Mouse (Mus musculus) G1E (cell line): ENCODE results near the gene Pard3. TPM values are rescaled to one million over a fixed set of nuclear protein-coding genes. Genes with fewer than 3 reads are reported as not detected.

Experiments
- ATAC-seq: 2 replicates; pipeline ENCODE4 v1.8.0; 2016; ENCODE audit warnings: mild to moderate bottlenecking; ENCODE audit not compliant: insufficient number of reproducible peaks, poor library complexity, low FRiP score, severe bottlenecking; ENCODE audit errors: extremely low read depth
- DNase-seq: peaks from one replicate; pipeline ENCODE4 v3.0.0; 2012; ENCODE audit warnings: low spot score
- H3K27me3 ChIP-seq: 2 replicates; pipeline ENCODE4 v1.6.1; 2012; ENCODE audit warnings: mild to moderate bottlenecking, low read length, inconsistent platforms; ENCODE audit not compliant: insufficient read depth
- H3K36me3 ChIP-seq: replicated peaks from 2 replicates; pipeline ENCODE3; 2012; ENCODE audit warnings: mild to moderate bottlenecking, inconsistent platforms
- H3K4me1 ChIP-seq: 2 replicates; pipeline ENCODE4 v1.6.1; 2012; ENCODE audit warnings: low read depth, low read length, inconsistent platforms, mixed read lengths; ENCODE audit not compliant: insufficient read depth
- H3K4me3 ChIP-seq: 2 replicates; pipeline ENCODE4 v1.5.1; 2012; ENCODE audit warnings: low read depth, mild to moderate bottlenecking, inconsistent platforms, low read length, moderate library complexity, mixed read lengths
- H3K9me3 ChIP-seq: replicated peaks from 2 replicates; pipeline ENCODE4 v1.6.1; 2012; ENCODE audit warnings: inconsistent platforms
- CTCF ChIP-seq: IDR thresholded peaks from 2 replicates; pipeline ENCODE4 v1.5.1; 2012; ENCODE audit warnings: low read depth, low read length, inconsistent platforms, mixed read lengths
- GATA1 ChIP-seq: IDR thresholded peaks from 2 replicates; pipeline ENCODE4 v1.6.1; 2012; ENCODE audit warnings: borderline replicate concordance, low read length, inconsistent platforms, mixed read lengths
- GATA2 ChIP-seq: IDR thresholded peaks from 2 replicates; pipeline ENCODE4 v1.6.1; 2012; ENCODE audit warnings: low read depth, low read length, inconsistent platforms, borderline replicate concordance
- POLR2AphosphoS5 ChIP-seq: IDR thresholded peaks from 2 replicates; pipeline ENCODE4 v1.6.1; 2012; ENCODE audit warnings: low read depth, low read length, inconsistent platforms; ENCODE audit not compliant: insufficient replicate concordance
- TAL1 ChIP-seq: conservative IDR thresholded peaks from 2 replicates; pipeline ENCODE4 v1.6.1; 2012; ENCODE audit warnings: low read depth, low read length, inconsistent platforms, mixed read lengths
- polyA plus RNA-seq: library from polyadenylated mRNA; stranded (reverse); fragments of >175 nt; gene quantifications from 2 replicates; pipeline ENCODE4 v1.2.3, GENCODE M21; 2012
- total RNA-seq, 2 experiments: library from RNA; stranded (forward) in 1 of 2; stranded (reverse) in 1 of 2; fragments of 200-1000 nt in 1 of 2; fragments of >200 nt in 1 of 2; fragmentation: Nextera tagmentation in 1 of 2; gene quantifications; 2 replicates each; pipeline ENCODE4 v1.2.3; 2014 to 2017

Gene Pard3
- total and polyA plus RNA-seq, 3 experiments: 0.55 TPM; not detected in 2

DNA sequence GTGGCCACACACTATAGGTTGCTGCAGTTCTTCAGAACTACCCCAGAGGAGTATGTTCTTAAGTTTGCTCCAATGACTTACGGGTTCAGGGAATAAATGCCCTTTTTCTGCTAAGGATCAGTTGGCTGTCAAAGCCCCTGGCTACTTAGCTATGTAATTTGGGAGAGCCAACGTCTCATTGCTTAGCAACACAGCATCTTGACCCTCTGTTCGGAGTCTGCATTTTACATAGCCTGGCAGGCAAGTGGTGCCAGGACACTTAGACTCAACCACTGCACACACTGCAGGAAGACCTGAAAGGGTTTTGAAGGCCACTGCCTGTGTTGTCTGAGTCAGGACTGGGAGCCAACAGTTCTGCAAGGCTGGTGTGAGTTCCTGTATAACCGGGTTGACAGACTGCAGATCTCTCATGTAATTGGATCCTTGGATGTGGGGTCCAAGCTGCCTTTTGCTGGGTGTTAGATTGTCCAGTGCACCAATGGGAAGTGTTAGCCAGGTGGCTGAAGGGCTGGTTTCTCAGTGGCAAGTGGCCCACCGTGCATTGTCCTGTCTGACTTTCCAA lies 15.6 kb downstream of the Pard3 start:
- DNase-seq (no peak), ATAC-seq (no peak)
- peaks cover 28% of the 10 kb centered on the region for H3K9me3 ChIP-seq
- TF ChIP-seq GATA1 (no peak), TAL1 (no peak), GATA2 (no peak), POLR2AphosphoS5 (no peak), CTCF (no peak)
- H3K4me3 ChIP-seq: no peak overlapping the region
- H3K4me1 ChIP-seq: no peaks in the 10 kb centered on the region
- H3K36me3 ChIP-seq: no peaks in the 10 kb centered on the region
- no peaks in the 10 kb centered on the region for H3K27me3 ChIP-seq

DNA sequence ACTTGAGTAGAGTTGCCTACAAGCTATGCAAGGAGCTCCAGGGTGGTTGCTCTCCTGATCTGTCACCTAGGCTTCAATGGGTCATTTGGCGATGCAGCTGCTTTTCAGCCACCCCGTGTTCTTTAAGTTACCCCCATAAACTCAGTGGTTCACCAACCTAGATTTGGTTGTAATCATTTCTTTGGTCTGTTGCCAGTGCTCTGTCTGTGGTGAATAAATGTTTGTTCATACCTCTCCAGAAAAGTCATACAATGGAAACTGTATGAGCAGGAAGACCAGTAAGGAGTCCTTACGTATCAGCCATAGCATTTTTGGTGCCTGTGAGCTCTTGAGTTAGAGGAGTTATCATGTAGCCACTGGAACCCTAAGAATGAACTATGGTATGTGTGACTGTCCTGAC lies 17.6 kb downstream of the Pard3 start:
- Histone ChIP-seq H3K9me3 (peaks cover 30% of the 10 kb centered on the region), H3K4me3 (no peak overlapping the region), H3K36me3 (no peaks in the 10 kb centered on the region), H3K4me1 (no peaks in the 10 kb centered on the region), H3K27me3 (no peaks in the 10 kb centered on the region)
- ATAC-seq: no peak
- no peak for TF ChIP-seq POLR2AphosphoS5
- no peak for TF ChIP-seq TAL1
- TF ChIP-seq CTCF: no peak
- TF ChIP-seq GATA2: no peak
- no peak for TF ChIP-seq GATA1
- no peak for DNase-seq

DNA sequence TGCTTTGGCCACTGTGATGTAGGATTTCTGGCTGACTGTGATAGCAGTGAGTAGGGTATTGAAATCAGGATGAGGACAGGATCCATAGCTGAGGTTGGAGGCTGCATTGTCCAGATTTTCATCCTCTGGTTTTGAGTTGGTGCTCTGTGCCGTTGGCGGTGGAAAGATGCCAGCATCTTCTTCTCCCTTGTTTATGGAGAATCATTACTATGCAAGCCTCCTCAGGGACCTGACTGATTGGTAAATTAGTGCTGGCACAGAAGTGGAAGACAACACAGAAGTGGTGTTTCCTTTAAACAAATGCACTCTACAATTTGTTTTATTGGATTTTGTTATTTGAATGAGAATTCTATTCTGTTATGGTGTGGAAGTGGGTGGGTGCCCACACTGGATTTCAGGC lies 18.8 kb downstream of the Pard3 start:
- no peak for TF ChIP-seq GATA1
- TF ChIP-seq TAL1: no peak
- TF ChIP-seq POLR2AphosphoS5: no peak
- TF ChIP-seq GATA2: no peak
- TF ChIP-seq CTCF: no peak
- Histone ChIP-seq H3K4me1 (no peaks in the 10 kb centered on the region), H3K4me3 (no peak overlapping the region), H3K27me3 (no peaks in the 10 kb centered on the region), H3K9me3 (peaks cover 38% of the 10 kb centered on the region), H3K36me3 (no peaks in the 10 kb centered on the region)
- ATAC-seq (no peak), DNase-seq (no peak)

DNA sequence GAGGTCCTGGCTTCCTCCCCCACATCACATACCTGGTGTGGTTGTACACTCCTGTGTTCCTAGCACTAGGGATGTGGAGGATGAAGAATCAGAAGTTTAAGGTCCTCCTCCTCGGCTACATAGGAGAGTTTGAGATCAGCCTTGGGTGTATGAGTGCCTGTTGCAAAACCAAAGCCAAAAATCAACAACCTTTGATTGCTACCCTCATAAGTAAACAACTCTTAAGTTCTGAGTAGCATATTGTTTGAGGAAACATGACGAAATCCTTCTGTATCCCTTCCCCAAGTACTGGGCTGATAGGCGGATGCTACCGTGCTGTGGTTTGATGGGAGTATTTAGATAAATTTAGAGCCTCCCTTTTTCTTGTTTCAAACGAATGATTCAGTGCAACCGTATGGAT lies 20.9 kb downstream of the Pard3 start:
- no peak for TF ChIP-seq GATA2
- no peak for TF ChIP-seq TAL1
- TF ChIP-seq CTCF: no peak
- no peak for TF ChIP-seq GATA1
- TF ChIP-seq POLR2AphosphoS5: no peak
- Histone ChIP-seq H3K36me3 (no peaks in the 10 kb centered on the region), H3K9me3 (peaks cover 38% of the 10 kb centered on the region), H3K4me3 (no peak overlapping the region), H3K4me1 (no peaks in the 10 kb centered on the region), H3K27me3 (no peaks in the 10 kb centered on the region)
- ATAC-seq: no peak
- no peak for DNase-seq

DNA sequence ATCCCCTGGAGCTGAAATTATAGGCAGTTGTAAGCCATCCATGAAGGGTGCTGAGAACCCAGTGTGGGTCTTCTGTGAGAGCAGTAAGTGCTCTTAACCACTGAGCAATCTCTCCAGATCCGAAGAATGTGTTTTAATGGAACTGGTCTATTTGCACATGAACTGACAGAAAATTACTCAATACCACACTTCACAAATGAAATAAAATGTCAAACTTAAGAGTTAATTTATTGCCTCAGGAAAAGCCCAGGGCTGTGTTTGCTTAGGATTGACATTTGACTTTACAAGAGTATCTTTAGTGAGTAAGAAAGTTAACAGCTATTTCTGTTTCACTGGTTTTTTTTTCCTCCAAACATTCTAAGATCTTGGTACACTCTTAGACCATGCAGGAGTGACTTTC lies 23.7 kb downstream of the Pard3 start:
- Histone ChIP-seq H3K36me3 (no peaks in the 10 kb centered on the region), H3K4me3 (no peak overlapping the region), H3K27me3 (no peaks in the 10 kb centered on the region), H3K9me3 (peaks cover 24% of the 10 kb centered on the region), H3K4me1 (no peaks in the 10 kb centered on the region)
- ATAC-seq: no peak
- no peak for TF ChIP-seq GATA2
- TF ChIP-seq POLR2AphosphoS5: no peak
- no peak for TF ChIP-seq CTCF
- no peak for TF ChIP-seq TAL1
- no peak for TF ChIP-seq GATA1
- no peak for DNase-seq

DNA sequence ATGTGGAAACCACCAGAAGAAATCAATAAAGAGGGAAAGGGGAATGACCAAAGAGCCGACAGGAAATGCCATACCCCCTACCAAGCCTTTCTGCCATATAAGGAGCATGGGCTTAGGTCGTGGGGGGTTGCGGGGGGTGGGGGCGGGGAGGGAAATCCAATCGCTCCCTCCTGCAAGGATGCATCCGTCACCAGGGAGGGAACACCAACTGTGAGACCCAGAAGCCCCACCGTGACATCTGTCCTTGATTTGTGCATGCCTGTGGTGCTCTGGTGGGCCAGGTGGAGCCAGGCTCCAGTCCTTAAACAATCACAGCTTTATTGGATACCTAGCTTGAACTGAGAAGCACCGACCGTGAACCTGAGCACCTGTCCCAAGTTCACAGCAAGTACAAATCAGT lies 24.7 kb downstream of the Pard3 start:
- Histone ChIP-seq H3K4me3 (no peak overlapping the region), H3K4me1 (no peaks in the 10 kb centered on the region), H3K27me3 (no peaks in the 10 kb centered on the region), H3K9me3 (peaks cover 27% of the 10 kb centered on the region), H3K36me3 (no peaks in the 10 kb centered on the region)
- DNase-seq (no peak), ATAC-seq (no peak)
- TF ChIP-seq GATA1 (no peak), TAL1 (no peak), CTCF (no peak), GATA2 (no peak), POLR2AphosphoS5 (no peak)

DNA sequence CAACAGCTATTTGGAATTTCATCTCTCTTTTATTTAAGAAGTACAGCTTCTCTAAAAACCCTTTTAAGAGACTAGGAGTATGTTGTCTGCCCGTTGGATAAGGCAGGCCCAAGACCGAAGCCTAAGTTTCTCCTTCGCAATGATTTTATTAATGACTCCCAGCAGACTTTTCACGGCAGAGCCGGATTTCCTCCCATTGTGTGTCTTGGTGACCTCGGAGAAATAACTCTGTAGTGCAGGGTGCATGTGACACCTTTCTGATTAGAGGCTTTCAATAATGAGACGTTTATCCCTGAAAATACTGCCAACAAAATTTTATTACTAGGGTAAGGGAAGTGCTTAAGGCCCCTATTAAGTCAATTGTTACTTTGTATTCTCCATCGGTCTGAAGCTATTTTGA lies 25.3 kb downstream of the Pard3 start:
- Histone ChIP-seq H3K36me3 (no peaks in the 10 kb centered on the region), H3K9me3 (peaks cover 26% of the 10 kb centered on the region), H3K27me3 (no peaks in the 10 kb centered on the region), H3K4me1 (no peaks in the 10 kb centered on the region), H3K4me3 (no peak overlapping the region)
- TF ChIP-seq GATA1 (no peak), TAL1 (no peak), CTCF (no peak), GATA2 (no peak), POLR2AphosphoS5 (no peak)
- no peak for ATAC-seq
- DNase-seq: no peak
